Mouse (Mus musculus) erythroblast, embryonic 14.5 days (primary cell): ENCODE results near the gene 1700015G11Rik. TPM values are rescaled to one million over a fixed set of nuclear protein-coding genes. Genes with fewer than 3 reads are reported as not detected.

Experiments
- H3K27me3 ChIP-seq: 2 replicates; pipeline ENCODE4 v1.6.1; 2012; ENCODE audit warnings: inconsistent platforms; ENCODE audit not compliant: control insufficient read depth
- H3K36me3 ChIP-seq: 2 replicates; pipeline ENCODE4 v1.6.1; 2012; ENCODE audit warnings: mild to moderate bottlenecking, inconsistent platforms; ENCODE audit not compliant: control insufficient read depth
- H3K4me1 ChIP-seq: 2 replicates; pipeline ENCODE4 v1.6.1; 2012; ENCODE audit warnings: inconsistent platforms; ENCODE audit not compliant: control insufficient read depth
- H3K4me3 ChIP-seq: replicated peaks from 2 replicates; pipeline ENCODE3; 2012; ENCODE audit warnings: moderate library complexity, mild to moderate bottlenecking, inconsistent platforms
- H3K9me3 ChIP-seq: 2 replicates; pipeline ENCODE4 v1.6.1; 2012; ENCODE audit warnings: low read length, inconsistent platforms, mixed read lengths; ENCODE audit not compliant: control insufficient read depth
- GATA1 ChIP-seq: IDR thresholded peaks from 2 replicates; pipeline ENCODE4 v1.6.1; 2012; ENCODE audit warnings: low read length, inconsistent platforms, mixed read lengths
- TAL1 ChIP-seq: IDR thresholded peaks from 3 replicates; pipeline ENCODE4 v1.6.1; 2012; ENCODE audit warnings: low read length, inconsistent platforms, mixed read lengths
- polyA plus RNA-seq: library from polyadenylated mRNA; stranded (reverse); fragments of >175 nt; gene quantifications from 2 replicates; pipeline ENCODE4 v1.2.3, GENCODE M21; 2012

The 1700015G11Rik gene
- polyA plus RNA-seq, 1 experiment, result not detected

- Histone ChIP-seq H3K27me3 (peaks cover 3% of the 10 kb centered on the region), H3K4me3 (peak overlapping the region; percentile 88), H3K36me3 (peaks cover 17% of the 10 kb centered on the region), H3K9me3 (no peaks in the 10 kb centered on the region), H3K4me1 (peaks cover 43% of the 10 kb centered on the region)
- TF ChIP-seq GATA1 (no peak), TAL1 (no peak)
Measured at GRCm38 (mm10) chr7:52007138-52007537, 8.4 kb downstream of the 1700015G11Rik start.

- H3K36me3 ChIP-seq, result peaks cover 24% of the 10 kb centered on the region
- TF ChIP-seq GATA1, result no peak
- TF ChIP-seq TAL1, result no peak
- peak overlapping the region; percentile 88 for H3K4me3 ChIP-seq
- H3K9me3 ChIP-seq, result no peaks in the 10 kb centered on the region
- H3K4me1 ChIP-seq, result peaks cover 47% of the 10 kb centered on the region
- H3K27me3 ChIP-seq, result peaks cover 3% of the 10 kb centered on the region
Measured at GRCm38 (mm10) chr7:52006296-52006630, 9.3 kb downstream of the 1700015G11Rik start.

DNA sequence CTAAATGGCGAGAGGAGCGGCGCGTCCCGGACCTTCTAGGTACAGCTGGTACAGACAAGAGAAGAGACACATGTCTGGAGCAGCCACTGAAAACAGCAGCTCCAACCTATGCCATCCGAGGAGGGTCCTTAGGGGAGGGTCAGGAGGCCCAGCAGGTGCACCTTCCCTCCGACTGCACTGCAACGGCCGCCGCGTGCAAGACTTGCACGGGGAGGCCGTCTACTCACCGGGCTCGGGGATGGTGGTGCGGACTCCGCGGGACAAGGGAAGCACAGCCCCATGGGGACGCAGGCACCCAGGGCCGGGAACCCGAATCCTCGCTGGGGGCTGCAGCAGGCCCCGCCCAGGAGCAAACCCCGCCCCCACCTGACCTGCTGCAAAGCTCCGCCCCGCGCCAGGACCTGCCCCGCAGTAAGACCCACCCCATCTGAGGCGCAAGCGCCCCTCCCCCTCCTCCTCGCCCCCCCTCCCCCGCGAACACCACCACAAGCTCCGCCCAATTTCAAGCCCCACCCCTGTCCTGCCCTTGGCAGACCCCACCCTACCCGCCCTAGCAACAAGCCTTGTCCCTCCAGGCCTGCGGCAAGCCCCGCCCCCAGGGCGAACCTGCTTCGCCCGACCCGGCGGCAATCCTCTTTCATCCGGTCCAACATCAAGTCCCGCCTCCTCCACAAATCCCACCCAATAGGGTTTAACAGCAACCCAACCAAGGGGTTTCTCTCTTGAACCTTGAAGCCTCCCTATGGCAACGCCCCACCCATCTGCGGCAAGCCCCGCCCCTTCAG, 9.8 kb downstream of the 1700015G11Rik start, which contains the start of gene Svip:
Gene Svip (minus strand): TSS at position 508 of the 785 bp plus-strand sequence.
- peaks cover 29% of the 10 kb centered on the region for H3K36me3 ChIP-seq
- peak within 1 kb of the TSS; percentile 88 for H3K4me3 ChIP-seq
- H3K9me3 ChIP-seq, result no peaks in the 10 kb centered on the region
- TF ChIP-seq GATA1, result no peak
- no peak for TF ChIP-seq TAL1
- peaks cover 51% of the 10 kb centered on the region for H3K4me1 ChIP-seq
- H3K27me3 ChIP-seq, result peaks cover 3% of the 10 kb centered on the region

- Histone ChIP-seq H3K27me3 (no peaks in the 10 kb centered on the region), H3K9me3 (no peaks in the 10 kb centered on the region), H3K4me1 (peaks cover 54% of the 10 kb centered on the region), H3K4me3 (peak overlapping the region; percentile 32), H3K36me3 (peaks cover 24% of the 10 kb centered on the region)
- TF ChIP-seq TAL1, result peak; percentile 81
- TF ChIP-seq GATA1, result peak; percentile 86
Measured at GRCm38 (mm10) chr7:51991020-51991419, 24.5 kb downstream of the 1700015G11Rik start.

DNA sequence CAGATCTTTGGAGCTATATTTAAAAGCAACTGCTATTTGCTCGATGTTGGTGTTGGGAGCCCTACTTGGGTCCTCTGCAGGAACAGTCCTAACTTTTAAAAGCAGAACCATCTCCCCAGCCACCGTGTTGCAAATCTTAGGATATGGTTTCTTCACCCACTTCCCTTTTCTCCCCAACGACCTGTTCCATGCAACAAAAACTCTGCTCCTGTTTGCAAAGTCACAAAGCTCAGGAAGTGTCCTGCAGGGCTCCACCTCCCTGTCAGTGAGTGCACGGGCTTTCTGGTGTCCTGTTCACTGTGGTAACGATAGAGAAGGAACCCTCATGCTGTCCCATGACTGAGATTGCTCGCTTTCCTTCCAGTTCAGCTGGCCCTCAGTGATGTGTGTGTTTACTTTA, 28.6 kb downstream of the 1700015G11Rik start:
- Histone ChIP-seq H3K4me3 (no peak overlapping the region), H3K36me3 (no peaks in the 10 kb centered on the region; the same call in 1 of the 2 replicates), H3K4me1 (peaks cover 60% of the 10 kb centered on the region), H3K27me3 (no peaks in the 10 kb centered on the region), H3K9me3 (no peaks in the 10 kb centered on the region)
- TF ChIP-seq GATA1, result no peak
- TF ChIP-seq TAL1, result no peak

DNA sequence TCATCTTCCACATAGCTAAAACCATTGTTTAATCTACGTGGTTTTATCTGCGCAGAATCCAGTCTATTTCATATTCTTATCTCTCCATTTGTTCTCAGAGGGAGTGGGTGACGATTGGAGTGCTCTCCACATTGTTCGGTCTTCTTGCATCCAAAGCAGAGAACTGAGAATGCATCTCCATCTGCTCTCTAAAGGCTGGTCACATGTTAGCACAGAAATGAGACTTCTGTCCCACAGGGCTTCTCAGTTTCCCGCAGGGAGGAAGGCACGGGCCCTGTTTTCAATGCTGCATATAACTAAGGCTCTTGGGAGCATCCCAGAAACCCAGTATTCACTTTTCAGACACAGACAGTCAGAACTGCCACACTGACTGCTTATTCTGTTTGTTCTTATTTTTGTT, 29.8 kb downstream of the 1700015G11Rik start:
- peaks cover 58% of the 10 kb centered on the region for H3K4me1 ChIP-seq
- H3K27me3 ChIP-seq, result no peaks in the 10 kb centered on the region
- H3K9me3 ChIP-seq, result no peaks in the 10 kb centered on the region
- H3K36me3 ChIP-seq, result no peaks in the 10 kb centered on the region; the same call in 1 of the 2 replicates
- no peak overlapping the region for H3K4me3 ChIP-seq
- no peak for TF ChIP-seq TAL1
- no peak for TF ChIP-seq GATA1

DNA sequence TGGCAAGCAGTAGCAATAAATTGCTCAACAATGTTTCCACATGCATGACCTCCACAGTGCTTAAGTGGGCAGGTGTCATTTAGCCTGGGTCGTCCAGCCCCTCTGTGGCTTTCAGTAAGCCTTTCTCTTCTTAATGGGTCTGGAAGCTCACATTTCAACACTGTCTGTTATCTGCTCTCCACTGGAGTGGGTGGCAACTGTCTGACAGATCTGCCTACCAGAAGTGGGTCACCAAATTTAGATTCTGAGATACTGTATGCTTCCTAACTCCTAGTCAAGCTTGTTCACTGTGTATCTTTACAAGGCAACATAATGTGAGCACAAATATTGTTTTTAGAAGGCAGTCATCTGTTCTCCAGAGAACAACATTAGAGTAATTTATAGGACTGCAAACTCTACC, 33.2 kb downstream of the 1700015G11Rik start:
- Histone ChIP-seq H3K27me3 (no peaks in the 10 kb centered on the region), H3K36me3 (no peaks in the 10 kb centered on the region), H3K4me1 (peaks cover 39% of the 10 kb centered on the region), H3K9me3 (no peaks in the 10 kb centered on the region), H3K4me3 (peak overlapping the region; percentile 8)
- no peak for TF ChIP-seq GATA1
- no peak for TF ChIP-seq TAL1

DNA sequence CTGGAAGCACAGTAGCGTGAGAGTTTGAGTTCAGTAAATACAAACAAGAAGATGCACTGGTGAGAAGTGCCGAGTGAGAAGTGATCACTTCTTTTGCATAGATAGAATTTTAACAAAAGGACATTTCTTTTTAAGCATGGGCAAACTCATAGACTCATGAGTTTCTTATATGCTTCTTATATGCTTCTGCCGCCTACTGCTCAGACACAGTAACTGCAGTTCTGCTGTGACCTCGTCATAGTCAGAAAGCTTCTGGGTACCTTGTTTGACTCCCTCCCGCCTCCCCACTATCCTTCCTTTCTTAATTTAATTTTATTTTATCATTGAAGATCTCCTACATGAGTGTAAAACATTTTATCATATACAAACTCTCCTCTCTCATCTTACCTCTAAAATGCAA, 36.3 kb downstream of the 1700015G11Rik start:
- peaks cover 41% of the 10 kb centered on the region for H3K4me1 ChIP-seq
- no peaks in the 10 kb centered on the region for H3K27me3 ChIP-seq
- H3K4me3 ChIP-seq, result no peak overlapping the region
- no peaks in the 10 kb centered on the region for H3K36me3 ChIP-seq
- H3K9me3 ChIP-seq, result no peaks in the 10 kb centered on the region
- TF ChIP-seq TAL1, result no peak
- TF ChIP-seq GATA1, result no peak

DNA sequence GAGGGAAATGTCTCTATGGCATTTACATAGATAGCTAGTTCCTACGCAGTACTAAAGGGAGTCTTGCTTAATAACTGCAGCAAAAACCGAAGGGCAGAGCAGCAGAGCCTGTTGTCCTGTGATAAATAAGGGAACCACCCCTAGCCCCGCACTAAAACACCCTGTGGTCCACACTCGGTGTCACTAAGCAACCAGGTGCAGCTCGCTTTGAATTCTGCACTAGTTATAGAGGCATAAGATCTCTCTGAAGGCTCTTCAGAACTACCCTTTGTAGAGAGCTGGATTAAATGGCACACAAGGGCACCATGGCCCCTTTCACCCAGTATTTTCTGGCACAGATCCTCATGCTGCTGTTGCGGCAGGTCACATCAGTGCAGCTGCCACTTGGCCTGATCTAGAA, 40.3 kb downstream of the 1700015G11Rik start:
- TF ChIP-seq GATA1, result no peak
- no peak for TF ChIP-seq TAL1
- H3K27me3 ChIP-seq, result no peaks in the 10 kb centered on the region

More for the DNA sequence above, 40.3 kb downstream of the 1700015G11Rik start:
- Histone ChIP-seq H3K4me3 (no peak overlapping the region), H3K36me3 (no peaks in the 10 kb centered on the region), H3K9me3 (no peaks in the 10 kb centered on the region), H3K4me1 (peaks cover 13% of the 10 kb centered on the region)
